Mouse (Mus musculus): ENCODE measurements at regions not wholly inside any gene's neighbourhood (a gene's known extent, or its start where the extent isn't known, plus 50 kb on each side); places are given as distances from the start of the nearest gene placed in this dataset.

DNA sequence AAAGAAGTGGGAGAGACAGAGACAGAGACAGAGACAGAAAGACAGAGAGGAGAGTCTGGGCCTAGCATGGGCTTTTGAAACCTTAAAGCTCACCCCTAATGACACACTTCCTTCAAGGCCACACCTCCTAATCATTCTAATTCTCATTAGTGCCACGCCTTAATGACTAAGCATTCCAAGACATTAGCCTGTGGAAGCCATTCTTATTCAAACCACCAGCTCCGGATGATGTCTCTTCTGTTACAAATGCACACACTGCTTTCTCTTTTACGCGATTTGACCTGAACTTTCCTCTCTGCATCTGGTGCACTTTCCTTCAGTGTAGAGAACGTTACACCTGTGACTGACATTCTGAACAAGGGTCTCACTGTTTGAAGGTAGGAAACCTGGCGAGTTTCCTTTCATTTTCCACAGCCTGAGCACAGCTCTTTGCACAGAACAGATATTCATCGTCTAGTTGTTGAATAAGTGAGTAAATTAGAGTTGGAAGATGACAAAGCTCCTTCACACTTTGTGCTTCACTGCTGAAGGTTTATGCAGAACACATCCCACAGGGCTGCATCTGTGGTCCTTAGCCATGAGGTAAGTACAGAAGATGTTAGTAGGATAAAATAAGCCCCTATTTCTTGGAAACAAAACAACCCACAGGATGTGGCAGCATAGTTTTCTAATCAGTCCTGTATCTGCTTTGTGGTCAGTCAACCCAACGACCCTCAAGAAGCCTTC, 116.8 kb downstream of the Faxc start:
- DNase-seq, result no peak

- no peak for DNase-seq
Observed at GRCm38 (mm10) chr4:22066785-22067433, 135.8 kb downstream of the Faxc start.

DNA sequence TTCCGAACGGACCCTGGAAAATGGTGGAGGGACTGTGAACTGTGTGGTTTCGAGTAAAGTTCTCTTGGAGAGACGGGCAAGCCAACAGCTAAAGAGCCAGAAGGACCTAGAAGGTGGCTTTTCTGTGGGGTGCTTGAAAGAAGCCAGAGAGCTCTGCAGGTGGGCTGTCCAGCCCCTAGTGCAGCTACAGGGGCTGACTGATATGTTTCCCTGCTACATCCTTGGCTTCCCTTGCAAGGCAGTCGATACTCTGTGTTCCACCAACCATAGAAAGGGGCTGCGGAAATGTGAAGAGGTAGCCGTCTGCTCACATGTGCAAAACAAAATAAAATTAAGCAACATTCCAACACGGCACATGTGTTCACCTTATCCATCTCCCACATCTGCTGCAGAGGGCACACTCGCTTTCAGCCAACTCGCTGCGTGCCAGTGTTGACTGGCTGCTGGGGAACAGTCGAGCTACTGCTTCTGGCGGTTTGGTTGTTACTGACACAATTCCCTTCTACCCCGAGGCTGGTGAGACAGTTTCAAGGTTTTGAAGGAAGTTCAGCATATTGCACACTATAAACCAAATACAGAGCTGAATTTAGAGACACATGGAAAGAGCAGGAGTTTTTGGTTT, 136.7 kb downstream of the Faxc start:
- no peak for DNase-seq

GRCm38 (mm10) chr4:22088209-22088787, 157.2 kb downstream of the Faxc start:
- DNase-seq, result no peak

GRCm38 (mm10) chr4:22089637-22090041, 158.5 kb downstream of the Faxc start:
- DNase-seq, result no peak

GRCm38 (mm10) chr4:22090536-22090935, 159.4 kb downstream of the Faxc start:
- no peak for DNase-seq

- no peak for DNase-seq
Observed at GRCm38 (mm10) chr4:22092551-22092950, 161.4 kb downstream of the Faxc start.

- no peak for DNase-seq
Observed at GRCm38 (mm10) chr4:22095257-22096031, 164.3 kb downstream of the Faxc start.

- no peak for DNase-seq
Observed at GRCm38 (mm10) chr4:22098605-22099004, 167.5 kb downstream of the Faxc start.

DNA sequence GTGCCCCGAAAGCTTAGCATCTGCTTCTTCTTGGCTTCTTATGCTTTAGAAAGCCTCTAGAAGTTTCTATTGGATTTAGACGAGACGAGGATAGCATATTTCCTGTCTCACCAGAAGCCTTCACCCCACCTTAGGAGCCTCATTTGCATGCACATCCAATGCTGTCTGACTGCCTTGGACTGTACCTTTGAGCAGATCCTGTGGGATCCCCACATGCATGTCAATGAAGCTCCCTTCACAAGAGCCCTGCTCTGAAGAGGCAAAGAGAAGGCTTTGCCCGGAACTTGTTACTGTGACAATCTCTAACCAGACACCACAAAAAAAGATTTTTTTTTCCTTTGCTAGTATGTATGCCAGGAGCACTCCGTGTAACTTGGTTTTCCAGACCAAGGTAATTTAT, 171.3 kb downstream of the Faxc start:
- DNase-seq, result no peak

DNA sequence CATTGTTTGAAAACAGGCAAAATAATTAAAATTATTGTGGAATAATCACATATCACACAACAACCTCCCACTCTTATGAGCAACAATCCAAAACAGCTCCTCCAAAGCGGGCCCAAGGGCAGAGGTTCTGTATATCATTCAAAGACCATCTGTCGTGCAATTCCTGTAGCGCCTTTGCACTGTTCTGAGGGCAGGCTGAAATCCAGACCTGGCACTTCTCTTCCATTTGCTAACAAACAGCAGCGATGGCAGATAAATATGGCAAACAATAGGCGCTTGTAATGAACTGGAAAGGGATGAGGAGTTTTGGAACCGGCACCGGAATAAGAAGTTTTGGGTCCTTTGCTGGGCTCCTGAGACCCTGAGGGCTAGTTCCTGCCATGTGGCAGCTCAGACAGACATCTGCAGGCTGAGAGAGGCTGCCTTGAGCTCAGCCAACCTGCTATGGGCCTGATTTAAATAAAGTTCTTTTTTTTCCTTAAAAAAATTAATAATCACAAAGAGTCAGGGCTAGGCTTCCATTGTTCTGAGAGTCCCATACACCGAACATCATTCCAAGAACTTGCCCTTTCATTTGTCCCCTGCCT, 172.0 kb downstream of the Faxc start:
- no peak for DNase-seq

DNA sequence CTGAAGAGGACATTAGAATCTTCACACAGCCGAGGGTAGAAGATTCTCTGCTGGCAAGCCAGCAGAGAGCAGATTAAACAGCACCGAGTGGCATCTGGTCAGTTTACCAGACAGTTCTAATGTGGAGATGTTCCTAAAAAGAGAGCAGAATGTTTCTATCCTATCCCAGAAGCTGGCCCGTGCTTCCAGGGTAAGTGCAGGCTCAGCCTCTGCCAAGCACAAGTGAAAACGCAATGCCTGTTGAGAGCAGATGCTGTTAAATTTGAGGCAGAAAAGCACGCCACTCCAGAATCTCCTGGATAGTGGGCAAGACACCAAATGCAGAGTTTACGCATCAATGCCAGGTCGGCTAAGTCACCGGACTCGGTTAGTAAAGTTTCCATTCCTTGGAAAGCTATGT, 175.8 kb downstream of the Faxc start:
- no peak for DNase-seq

- DNase-seq, result no peak
Observed at GRCm38 (mm10) chr4:22109410-22109809, 178.3 kb downstream of the Faxc start.

GRCm38 (mm10) chr4:22110400-22110799, 179.3 kb downstream of the Faxc start:
- no peak for DNase-seq

GRCm38 (mm10) chr4:22112209-22112608, 181.1 kb downstream of the Faxc start:
- DNase-seq, result no peak

DNA sequence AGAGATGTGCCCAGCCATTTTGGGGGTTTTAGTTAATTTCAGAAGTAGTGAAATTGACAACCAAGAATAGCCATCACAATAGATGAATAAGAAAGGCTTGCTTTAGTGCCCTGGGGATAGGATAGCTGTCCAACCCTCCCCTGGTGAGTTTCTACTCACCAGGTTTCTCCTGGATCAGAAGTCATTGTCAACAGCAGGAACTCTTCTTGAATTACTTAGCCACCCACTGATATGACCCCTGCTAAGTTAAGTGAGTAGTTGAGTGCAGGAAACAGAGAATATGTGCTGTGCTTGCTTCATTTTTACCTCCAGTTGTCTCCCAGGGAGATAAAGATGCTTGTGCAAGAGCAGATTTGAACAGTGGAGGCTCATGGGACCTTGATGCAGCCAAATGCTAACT, 183.3 kb downstream of the Faxc start:
- DNase-seq, result no peak

- DNase-seq, result no peak
Observed at GRCm38 (mm10) chr4:22119877-22120276, 188.7 kb downstream of the Faxc start.

DNA sequence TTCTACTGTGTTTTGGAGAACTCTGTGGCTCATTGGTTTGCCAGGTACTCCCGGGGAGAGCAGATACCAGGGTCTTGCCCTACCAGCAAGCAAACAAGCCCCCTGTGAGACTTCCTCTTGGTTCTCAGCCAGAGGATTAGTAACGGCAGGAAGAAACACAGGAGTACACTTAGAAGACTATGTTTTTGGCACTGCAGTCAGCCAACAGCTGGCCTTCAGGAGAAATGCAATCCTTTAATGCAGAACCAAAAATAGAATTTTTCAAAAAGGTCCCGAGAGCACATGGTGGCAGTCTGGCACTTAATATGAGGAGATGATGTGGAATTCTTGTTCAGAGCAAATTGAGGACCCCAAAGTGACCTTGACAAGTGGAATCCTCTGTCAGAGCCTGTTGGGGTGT, 189.8 kb downstream of the Faxc start:
- DNase-seq, result no peak

GRCm38 (mm10) chr4:22121397-22121796, 190.3 kb downstream of the Faxc start:
- DNase-seq, result no peak

DNA sequence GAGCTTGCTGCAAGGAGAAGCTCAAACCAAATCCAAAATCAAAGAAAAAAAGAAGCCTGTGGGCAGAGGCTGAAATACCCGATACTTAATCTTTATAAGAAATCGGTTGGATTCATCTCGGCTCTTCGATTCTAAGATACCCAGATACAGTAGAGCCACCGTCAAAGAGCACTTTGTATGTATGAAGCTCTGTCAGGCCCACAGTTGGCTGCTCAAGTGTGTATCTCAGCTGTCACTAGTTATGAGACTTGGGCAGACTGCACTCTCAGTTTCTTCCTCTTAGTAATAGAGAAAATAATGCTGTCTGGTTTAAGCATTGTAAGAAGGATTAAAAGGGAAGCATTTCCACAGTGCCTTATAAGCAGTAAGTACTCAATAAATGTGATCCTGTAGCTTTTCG, 193.7 kb downstream of the Faxc start:
- no peak for DNase-seq

GRCm38 (mm10) chr4:22130511-22130910, 199.4 kb downstream of the Faxc start:
- DNase-seq, result no peak
